Mouse (Mus musculus) left cerebral cortex, adult 6 months (tissue): ENCODE data around the gene Ccndbp1. TPM values are rescaled to one million over a fixed set of nuclear protein-coding genes. Genes with fewer than 3 reads are reported as not detected.

Experiments used
- long read RNA-seq, 2 experiments: library from polyadenylated mRNA; unstranded; transcript quantifications; one replicate each; pipeline ENCODE4 v2.0.0; 2019 to 2020
- polyA plus RNA-seq: library from polyadenylated mRNA; unstranded; fragments of <200 nt; fragmentation: Nextera tagmentation; gene quantifications from 2 replicates; pipeline ENCODE4 v1.2.3, GENCODE M21; 2021

Ccndbp1 gene
- polyA plus RNA-seq, result 51.6 and 67.4 TPM in 2 replicates
- long read RNA-seq, experiment 1, transcript Ccndbp1-203 (10 exons, 1,632 nt), result minor isoform, 5 of 315 reads
- long read RNA-seq, experiment 1, transcript Ccndbp1-201 (11 exons, 1,569 nt), result major isoform, 217 of 315 reads
- long read RNA-seq, experiment 1, partial matches to known transcripts, result 5 of 315 reads
- long read RNA-seq, experiment 1, other reads (novel, unspliced or antisense), result 87 of 315 reads
- long read RNA-seq, experiment 2, transcript Ccndbp1-201 (11 exons, 1,569 nt), result major isoform, 63 of 93 reads
- long read RNA-seq, experiment 2, partial matches to known transcripts, result 12 of 93 reads
- long read RNA-seq, experiment 2, other reads (novel, unspliced or antisense), result 18 of 93 reads

DNA sequence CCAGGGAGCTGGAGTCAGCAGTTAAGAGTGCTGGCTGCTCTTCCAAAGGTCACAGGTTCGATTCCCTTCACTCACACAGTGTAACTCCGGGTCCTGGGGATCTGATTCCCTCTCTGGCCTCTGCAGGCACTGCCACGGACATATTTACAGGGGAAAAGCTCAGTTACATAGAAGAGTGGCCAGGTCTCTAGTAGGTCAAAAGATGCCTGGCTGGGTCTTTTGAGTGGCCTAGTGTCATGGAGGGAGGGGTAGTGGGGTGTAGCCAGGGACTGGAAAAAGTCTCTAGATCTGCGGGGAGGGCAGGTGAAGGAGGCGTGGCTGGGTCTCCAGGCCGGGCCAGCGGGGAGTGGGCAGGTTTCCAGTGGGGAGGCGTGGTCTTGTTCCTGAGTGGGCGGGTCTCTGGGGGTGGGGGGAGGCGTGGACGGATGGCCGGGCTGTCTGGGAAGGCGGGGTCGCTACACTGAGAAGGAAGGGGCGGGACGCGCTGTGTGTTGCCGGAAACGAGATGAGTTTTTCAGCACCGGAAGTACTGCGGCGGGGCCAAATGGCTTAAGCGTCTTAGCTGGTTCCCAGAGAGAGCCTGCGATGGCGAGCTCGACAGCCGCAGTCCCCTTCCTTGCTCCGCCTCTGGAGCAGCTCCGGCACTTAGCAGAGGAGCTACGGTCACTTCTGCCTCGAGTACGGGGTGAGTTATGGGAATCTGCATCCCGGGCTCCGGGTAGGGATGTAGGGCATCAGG is at the start of gene Ccndbp1:
TSS of gene Ccndbp1 (plus strand) at position 479 of the 739 bp plus-strand sequence.

DNA sequence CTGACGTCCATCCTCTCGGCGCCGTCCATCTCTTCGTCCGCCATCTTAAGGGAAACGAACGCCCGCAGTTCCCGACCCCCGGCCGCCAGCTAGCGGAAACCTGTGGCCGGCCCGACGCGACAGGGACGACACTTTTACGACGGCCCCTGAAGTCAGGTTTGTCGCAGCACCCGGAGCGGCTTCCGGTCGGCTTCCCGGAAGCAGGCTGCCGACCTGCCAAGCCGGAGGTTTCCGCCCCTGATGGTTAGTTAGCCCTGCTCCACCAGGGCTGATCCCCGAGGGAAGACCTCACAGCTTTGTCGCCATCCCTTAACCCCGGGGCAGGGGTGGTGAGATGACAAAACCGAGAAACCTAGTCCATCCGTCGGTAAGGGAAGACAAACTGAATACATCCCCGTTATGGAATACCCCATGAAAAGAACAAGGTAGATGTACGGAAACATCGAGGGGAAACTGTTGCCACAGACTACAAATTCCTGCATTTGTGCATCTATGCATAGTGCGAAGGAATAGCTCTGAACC is 37.6 kb upstream of the Ccndbp1 start, which contains the start of gene Ubr1:
TSS of gene Ubr1 (minus strand) at position 157 of the 522 bp plus-strand sequence.

DNA sequence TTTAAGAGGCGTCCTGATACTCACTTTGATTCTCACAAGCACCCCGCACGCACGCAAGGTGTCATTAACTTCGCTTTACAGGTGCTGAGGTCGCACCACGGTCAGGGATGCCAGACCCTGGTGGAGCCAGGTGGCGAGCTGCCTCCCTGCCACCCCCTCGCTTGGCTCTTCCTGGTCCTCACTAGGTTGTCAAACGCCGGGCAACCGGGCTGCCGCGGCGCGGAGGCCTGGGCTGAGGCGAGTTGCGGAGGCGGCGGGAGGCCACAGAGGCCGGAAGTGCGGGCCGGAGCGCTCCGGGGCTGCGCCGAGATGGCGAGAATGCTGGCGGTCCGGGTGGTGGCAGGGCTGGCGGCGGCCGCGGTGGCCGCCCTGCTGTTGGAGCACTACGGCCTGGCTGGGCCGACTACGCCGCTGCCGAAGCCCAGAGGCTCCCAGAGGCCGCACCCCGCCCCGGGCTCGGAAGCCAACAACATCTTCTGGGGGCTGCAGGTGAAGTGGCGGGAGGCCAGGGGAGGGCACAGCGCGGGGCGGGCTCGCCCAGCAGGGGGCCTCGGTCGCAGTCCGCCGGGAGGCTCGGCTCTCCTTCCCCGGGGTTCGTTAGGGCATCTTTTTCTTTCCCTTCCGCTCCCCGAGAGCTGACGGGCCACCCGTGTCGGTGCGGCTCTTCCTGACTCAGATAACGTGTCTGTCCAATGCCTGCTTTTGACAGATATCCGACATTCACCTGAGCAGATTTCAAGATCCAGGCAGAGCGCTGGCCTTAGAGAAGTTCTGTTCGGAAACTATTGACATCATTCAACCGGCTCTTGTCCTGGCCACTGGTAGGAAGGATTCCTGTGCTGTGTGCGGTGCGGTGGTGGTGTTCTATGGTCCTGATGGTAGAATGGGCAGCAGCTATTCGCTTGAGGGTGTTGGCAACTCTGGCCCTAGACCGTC is 30.9 kb upstream of the Ccndbp1 start, which contains the start of gene Tmem62:
TSS of gene Tmem62 (plus strand) at position 28 of the 936 bp plus-strand sequence.

DNA sequence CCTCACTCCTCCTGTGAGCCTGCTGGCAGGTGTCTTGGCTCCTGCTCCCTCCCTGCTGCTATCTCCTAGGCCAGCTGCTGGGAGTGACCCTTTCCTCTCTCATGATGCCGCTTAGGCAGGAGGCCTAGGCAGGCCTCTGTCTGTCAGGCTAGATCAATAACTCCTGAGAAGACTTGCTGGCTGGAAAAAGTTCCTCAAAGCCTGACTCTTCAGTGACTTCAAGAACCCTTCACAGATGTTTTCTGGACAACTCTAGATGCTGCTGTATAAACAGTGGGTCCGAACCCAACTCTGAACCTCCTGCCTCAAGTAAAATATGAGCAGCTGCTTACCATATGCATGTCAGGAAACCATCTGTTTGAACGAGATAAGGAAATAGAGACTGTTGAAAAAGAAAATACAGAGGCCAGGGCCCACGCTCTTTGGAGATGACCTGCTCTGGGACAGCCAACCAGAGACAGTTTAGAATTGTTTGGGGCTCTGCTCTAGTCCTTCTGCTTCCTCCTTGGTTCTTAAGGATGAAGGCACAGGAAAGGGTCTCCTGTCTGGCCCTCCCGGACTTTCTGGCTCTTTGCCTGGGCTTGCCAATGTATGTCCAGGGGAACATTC is 28.6 kb downstream of the Ccndbp1 start, which contains the start of gene Epb42:
TSS of gene Epb42 (minus strand) at position 340 of the 609 bp plus-strand sequence.

Other genes with a start within 250 kb of the Ccndbp1 start
- gene Cdan1, start 158.3 kb upstream of the Ccndbp1 start, polyA plus RNA-seq, result 0.78 and 1.6 TPM in 2 replicates
- gene Ttbk2, start 157.8 kb upstream of the Ccndbp1 start, polyA plus RNA-seq, result 7.0 and 10.7 TPM in 2 replicates
- 14.4 and 17.5 TPM in 2 replicates for gene Ubr1, start 37.7 kb upstream of the Ccndbp1 start, polyA plus RNA-seq
- gene Tmem62, start 31.4 kb upstream of the Ccndbp1 start, polyA plus RNA-seq, result 12.5 and 17.3 TPM in 2 replicates
- gene Epb42, start 28.7 kb downstream of the Ccndbp1 start, polyA plus RNA-seq, result not detected in 2 replicates
- gene Tgm5, start 77.4 kb downstream of the Ccndbp1 start, polyA plus RNA-seq, result not detected in 2 replicates
- gene Tgm7, start 101.4 kb downstream of the Ccndbp1 start, polyA plus RNA-seq, result not detected in 2 replicates
- 9.8 and 13.2 TPM in 2 replicates for gene Adal, start 132.0 kb downstream of the Ccndbp1 start, polyA plus RNA-seq
- gene Lcmt2, start 132.2 kb downstream of the Ccndbp1 start, polyA plus RNA-seq, result 5.2 and 9.5 TPM in 2 replicates
- 10.3 and 12.6 TPM in 2 replicates for gene Tubgcp4, start 162.3 kb downstream of the Ccndbp1 start, polyA plus RNA-seq
- 2.0 and 2.3 TPM in 2 replicates for gene Zscan29, start 162.7 kb downstream of the Ccndbp1 start, polyA plus RNA-seq